Mouse (Mus musculus) embryonic facial prominence, embryonic 14.5 days (tissue): ENCODE measurements around the gene Olfr1383. TPM values are rescaled to one million over a fixed set of nuclear protein-coding genes. Genes with fewer than 3 reads are reported as not detected.
"Not testable (repeated sequence)": the region's sequence is repeated elsewhere in the genome, so short reads cannot be mapped to it uniquely, and the experiment has no call there.

Experiments
- ATAC-seq: fragments of 200-750 bp; cut with Nextera tagmentation; 2 replicates; pipeline ENCODE4 v1.8.0; 2017; ENCODE audit warnings: low read depth, moderate number of reproducible peaks, moderate TSS enrichment
- DNase-seq: peaks from one replicate; pipeline ENCODE4 v3.0.0-alpha.2; 2015; ENCODE audit warnings: low spot score
- H3K27ac ChIP-seq: fragments of 300-500 bp; sonication (generic); replicated peaks from 2 replicates; pipeline ENCODE4 v1.5.1; 2014; ENCODE audit warnings: low read depth, mild to moderate bottlenecking, low read length, moderate library complexity
- H3K27me3 ChIP-seq: fragments of 300-500 bp; sonication (generic); replicated peaks from 2 replicates; pipeline ENCODE4 v1.6.1; 2014; ENCODE audit warnings: low read length; ENCODE audit not compliant: control insufficient read depth, insufficient read depth
- H3K36me3 ChIP-seq: fragments of 300-500 bp; sonication (generic); 2 replicates; pipeline ENCODE4 v1.6.1; 2014; ENCODE audit warnings: low read length, mixed read lengths; ENCODE audit not compliant: control insufficient read depth, insufficient read depth
- H3K4me1 ChIP-seq: fragments of 300-500 bp; sonication (generic); 2 replicates; pipeline ENCODE4 v1.6.1; 2014; ENCODE audit warnings: antibody characterized with exemption, low read length; ENCODE audit not compliant: control insufficient read depth, insufficient read depth
- H3K4me2 ChIP-seq: fragments of 300-500 bp; sonication (generic); 2 replicates; pipeline ENCODE4 v1.6.1; 2014; ENCODE audit warnings: low read depth, mild to moderate bottlenecking, low read length, moderate library complexity, mixed read lengths
- H3K4me3 ChIP-seq: fragments of 300-500 bp; sonication (generic); 2 replicates; pipeline ENCODE4 v1.5.1; 2014; ENCODE audit warnings: low read depth, mild to moderate bottlenecking, low read length
- H3K9ac ChIP-seq: fragments of 300-500 bp; sonication (generic); 2 replicates; pipeline ENCODE4 v1.6.1; 2014; ENCODE audit warnings: low read depth, mild to moderate bottlenecking, low read length, moderate library complexity, mixed read lengths
- H3K9me3 ChIP-seq: fragments of 300-500 bp; sonication (generic); 2 replicates; pipeline ENCODE4 v1.6.1; 2016; ENCODE audit warnings: low read length; ENCODE audit not compliant: control insufficient read depth
- WGBS: fragments of 180-500 bp; shearing (Covaris S2); extraction: QIAGEN DNeasy Blood & Tissue Kit; methylation state at CpG from one replicate; pipeline ENCODE4 v1.1.7; 2014; 5-methylcytosine and 5-hydroxymethylcytosine counted together
- polyA plus RNA-seq: library from polyadenylated mRNA; unstranded; fragments of >200 nt; fragmentation: Nextera tagmentation; extraction: Ambion mirVana; gene quantifications from 2 replicates; pipeline ENCODE4 v1.2.1, GENCODE M21; 2014

Gene Olfr1383
- polyA plus RNA-seq, 1 experiment from 2014 or later: not detected

GRCm38 (mm10) chr11:49556578-49556977 lies 37.1 kb downstream of the Olfr1383 start, which contains the start of gene Olfr1380:
Gene Olfr1380 (plus strand): TSS chr11:49556878.
- H3K36me3 ChIP-seq, H3K4me1 ChIP-seq, H3K9me3 ChIP-seq, H3K9ac ChIP-seq, DNase-seq, H3K27ac ChIP-seq, H3K4me2 ChIP-seq, ATAC-seq, H3K4me3 ChIP-seq, H3K27me3 ChIP-seq: not testable (repeated sequence)
- 60% methylated on average over 5 of the region's 5 CpGs for WGBS

GRCm38 (mm10) chr11:49575054-49575453 lies 55.6 kb downstream of the Olfr1383 start:
- H3K4me2 ChIP-seq, ATAC-seq, H3K27ac ChIP-seq, H3K27me3 ChIP-seq, H3K9me3 ChIP-seq, H3K36me3 ChIP-seq, H3K9ac ChIP-seq, H3K4me1 ChIP-seq, H3K4me3 ChIP-seq: not testable (repeated sequence)
- DNase-seq: peak; percentile 7
- 32% methylated on average over 2 of the region's 2 CpGs for WGBS

Other genes with a start within 250 kb of the Olfr1383 start
- 0.10 TPM in 1 of 2 replicates, not detected in the other for gene Olfr1393, start 241.3 kb upstream of the Olfr1383 start, polyA plus RNA-seq
- 0.07 TPM in 1 of 2 replicates, not detected in the other for gene Olfr1392, start 234.4 kb upstream of the Olfr1383 start, polyA plus RNA-seq
- not detected in 2 replicates for gene Olfr10, start 214.9 kb upstream of the Olfr1383 start, polyA plus RNA-seq
- gene Olfr1391, start 196.9 kb upstream of the Olfr1383 start, polyA plus RNA-seq: not detected in 2 replicates
- not detected in 2 replicates for gene Olfr1390, start 184.5 kb upstream of the Olfr1383 start, polyA plus RNA-seq
- 0.05 TPM in 1 of 2 replicates, not detected in the other for gene Olfr1389, start 96.6 kb upstream of the Olfr1383 start, polyA plus RNA-seq
- gene Olfr1388, start 83.0 kb upstream of the Olfr1383 start, polyA plus RNA-seq: 0.09 and 0.11 TPM in 2 replicates
- 0.07 TPM in 1 of 2 replicates, not detected in the other for gene Olfr1387, start 64.3 kb upstream of the Olfr1383 start, polyA plus RNA-seq
- 0.09 and 0.18 TPM in 2 replicates for gene Olfr1386, start 54.6 kb upstream of the Olfr1383 start, polyA plus RNA-seq
- 0.07 TPM in 1 of 2 replicates, not detected in the other for gene Olfr1385, start 30.6 kb upstream of the Olfr1383 start, polyA plus RNA-seq
- gene Olfr1384, start 12.9 kb upstream of the Olfr1383 start, polyA plus RNA-seq: 0.06 TPM in 1 of 2 replicates, not detected in the other
- not detected in 2 replicates for gene Olfr1382, start 8.6 kb downstream of the Olfr1383 start, polyA plus RNA-seq
- gene Olfr1381, start 23.8 kb downstream of the Olfr1383 start, polyA plus RNA-seq: not detected in 2 replicates
- gene Olfr1380, start 37.2 kb downstream of the Olfr1383 start, polyA plus RNA-seq: not detected in 2 replicates
- gene Flt4, start 89.6 kb downstream of the Olfr1383 start, polyA plus RNA-seq: 7.2 and 7.5 TPM in 2 replicates
- not detected in 2 replicates for gene Scgb3a1, start 144.0 kb downstream of the Olfr1383 start, polyA plus RNA-seq
- gene Cnot6, start 193.1 kb downstream of the Olfr1383 start, polyA plus RNA-seq: 56.4 and 60.1 TPM in 2 replicates